Mouse (Mus musculus) olfactory bulb, adult 2 months (tissue): Measurements from ENCODE around the gene Tsku.

ENCODE experiments used
- CTCF ChIP-seq: fragments of 200-500 bp; IDR thresholded peaks from 2 replicates; pipeline ENCODE4 v1.5.1; 2012; ENCODE audit warnings: low read depth, mild to moderate bottlenecking, low read length, moderate library complexity; ENCODE audit not compliant: insufficient read depth
- POLR2A ChIP-seq: fragments of 200-500 bp; IDR thresholded peaks from 2 replicates; pipeline ENCODE4 v1.6.1; 2012; ENCODE audit warnings: mild to moderate bottlenecking, low read depth, low read length, moderate library complexity; ENCODE audit not compliant: insufficient read depth

GRCm38 (mm10) chr7:98377257-98377656, 16.1 kb upstream of the Tsku start:
- TF ChIP-seq POLR2A, result no peak
- no peak for TF ChIP-seq CTCF
